Mouse (Mus musculus) forebrain, embryonic 15.5 days (tissue): ENCODE data around the gene B3galt6. TPM values are rescaled to one million over a fixed set of nuclear protein-coding genes. Genes with fewer than 3 reads are reported as not detected.

ENCODE experiments used
- ATAC-seq: fragments of 200-750 bp; cut with Nextera tagmentation; replicated peaks from 2 replicates; pipeline ENCODE4 v1.8.0; 2017; ENCODE audit warnings: mild to moderate bottlenecking, moderate TSS enrichment, moderate library complexity
- H3K27ac ChIP-seq: fragments of 300-500 bp; sonication (generic); replicated peaks from 2 replicates; pipeline ENCODE4 v1.5.1; 2015; ENCODE audit warnings: mild to moderate bottlenecking, inconsistent platforms
- H3K27me3 ChIP-seq: fragments of 300-500 bp; sonication (generic); 2 replicates; pipeline ENCODE4 v1.6.1; 2015; ENCODE audit warnings: inconsistent platforms
- H3K36me3 ChIP-seq: fragments of 300-500 bp; sonication (generic); 2 replicates; pipeline ENCODE4 v1.6.1; 2015; ENCODE audit warnings: mild to moderate bottlenecking, inconsistent platforms
- H3K4me1 ChIP-seq: fragments of 300-500 bp; sonication (generic); 2 replicates; pipeline ENCODE4 v1.6.1; 2015; ENCODE audit warnings: inconsistent platforms
- H3K4me2 ChIP-seq: fragments of 300-500 bp; sonication (generic); replicated peaks from 2 replicates; pipeline ENCODE4 v1.6.1; 2015; ENCODE audit warnings: mild to moderate bottlenecking, inconsistent platforms
- H3K4me3 ChIP-seq: fragments of 300-500 bp; sonication (generic); 2 replicates; pipeline ENCODE4 v1.5.1; 2015; ENCODE audit warnings: mild to moderate bottlenecking, inconsistent platforms
- H3K9ac ChIP-seq: fragments of 300-500 bp; sonication (generic); replicated peaks from 2 replicates; pipeline ENCODE4 v1.6.1; 2015; ENCODE audit warnings: mild to moderate bottlenecking, inconsistent platforms
- H3K9me3 ChIP-seq: fragments of 300-500 bp; sonication (generic); 2 replicates; pipeline ENCODE4 v1.6.1; 2016; ENCODE audit warnings: inconsistent platforms
- WGBS: fragments of 180-500 bp; shearing (Covaris S2); methylation state at CpG from one replicate; pipeline ENCODE4 v1.1.7; 2015; ENCODE audit warnings: mixed read lengths; 5-methylcytosine and 5-hydroxymethylcytosine counted together
- polyA plus RNA-seq: library from polyadenylated mRNA; unstranded; fragments of >200 nt; fragmentation: Nextera tagmentation; extraction: Ambion mirVana; gene quantifications from 2 replicates; pipeline ENCODE4 v1.2.1, GENCODE M21; 2015

The B3galt6 gene
- polyA plus RNA-seq, 1 experiment from 2014 or later: 30.2 TPM

DNA sequence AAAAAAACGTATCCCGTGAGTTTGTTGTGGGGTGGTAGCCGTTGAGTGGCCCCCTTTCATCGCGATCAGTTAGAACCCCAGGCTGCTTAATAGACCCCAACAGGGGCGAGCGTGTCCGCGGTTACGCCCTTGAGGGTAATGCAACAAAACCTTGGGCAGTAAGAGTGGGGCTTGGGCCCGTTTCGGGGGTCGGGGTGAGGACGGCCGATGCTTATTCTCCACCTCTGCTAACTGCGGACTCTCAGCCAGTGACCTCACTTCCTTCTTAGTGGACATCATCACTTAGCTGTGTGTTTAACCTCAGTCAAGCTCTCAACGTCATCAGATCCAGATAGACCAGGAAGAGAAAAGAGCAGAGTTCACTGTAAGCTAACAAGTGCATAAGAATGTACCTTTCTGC is 48.2 kb downstream of the B3galt6 start:
- Histone ChIP-seq H3K36me3 (peaks cover 21% of the 10 kb centered on the region), H3K4me2 (peak overlapping the region; percentile 95), H3K9me3 (no peaks in the 10 kb centered on the region), H3K27me3 (no peaks in the 10 kb centered on the region), H3K9ac (peak overlapping the region; percentile 91), H3K27ac (0 out of 2 replicates have a peak overlapping the region, but pooled peaks have one; percentile 76), H3K4me1 (peaks cover 34% of the 10 kb centered on the region), H3K4me3 (peak overlapping the region; percentile 98)
- ATAC-seq: peak; percentile 23; the same call in 1 of the 2 replicates
- WGBS: under 1% methylated on average over 17 of the region's 17 CpGs

DNA sequence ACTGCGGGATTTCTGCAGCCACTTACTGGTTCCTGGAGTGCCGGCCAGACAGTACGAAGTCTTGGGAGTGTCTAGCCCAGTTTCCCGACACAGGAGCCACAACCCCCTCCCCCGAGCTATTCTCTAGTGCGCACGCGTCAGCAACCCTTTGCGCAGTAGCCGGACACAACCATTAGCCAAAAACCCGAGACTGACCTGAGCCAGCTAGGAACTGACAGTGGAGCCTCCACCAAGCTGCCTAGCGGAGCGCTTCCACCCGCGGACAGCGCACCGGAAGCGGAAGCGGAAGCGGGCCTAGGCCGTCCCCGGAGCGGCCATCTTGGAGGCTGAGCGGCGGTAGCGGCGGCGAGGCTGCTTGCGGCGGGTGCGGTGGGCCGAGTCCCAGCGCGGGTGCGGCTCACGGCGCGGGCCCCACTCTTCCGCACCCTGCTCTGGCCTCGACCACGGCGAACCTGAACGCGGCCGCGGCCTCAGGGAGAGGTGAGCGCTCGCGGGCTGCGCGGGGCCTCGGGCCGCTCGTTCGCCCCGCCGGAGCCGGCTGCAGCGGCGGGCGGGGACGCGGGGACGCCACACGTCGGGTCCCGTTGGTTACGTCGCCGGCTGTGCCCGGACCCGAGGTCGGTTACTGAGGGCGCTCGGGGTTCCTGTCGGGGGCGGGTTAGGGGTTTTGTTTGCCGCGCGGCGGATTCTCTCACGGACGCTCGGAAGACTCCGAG is 48.8 kb downstream of the B3galt6 start, which contains the start of gene Ube2j2:
Gene Ube2j2 (plus strand): TSS at position 298 of the 716 bp plus-strand sequence.
- peaks cover 16% of the 10 kb centered on the region for H3K36me3 ChIP-seq
- H3K4me2 ChIP-seq: peak within 1 kb of the TSS; percentile 95
- H3K4me1 ChIP-seq: peaks cover 34% of the 10 kb centered on the region
- H3K9ac ChIP-seq: peak within 1 kb of the TSS; percentile 91
- peak within 1 kb of the TSS; percentile 76 for H3K27ac ChIP-seq
- WGBS: under 1% methylated on average over 76 of the region's 85 CpGs
- no peaks in the 10 kb centered on the region for H3K27me3 ChIP-seq
- no peaks in the 10 kb centered on the region for H3K9me3 ChIP-seq
- peak within 1 kb of the TSS; percentile 98 for H3K4me3 ChIP-seq
- ATAC-seq: peak; percentile 98

GRCm38 (mm10) chr4:155943049-155943452 is 49.4 kb downstream of the B3galt6 start:
- Histone ChIP-seq H3K36me3 (peaks cover 13% of the 10 kb centered on the region), H3K4me1 (peaks cover 34% of the 10 kb centered on the region), H3K27ac (peak overlapping the region; percentile 76), H3K4me2 (peak overlapping the region; percentile 95), H3K4me3 (peak overlapping the region; percentile 98), H3K9ac (peak overlapping the region; percentile 91), H3K9me3 (no peaks in the 10 kb centered on the region), H3K27me3 (no peaks in the 10 kb centered on the region)
- WGBS: under 1% methylated on average over 17 of the region's 17 CpGs
- ATAC-seq: peak; percentile 44

Other genes starting within 250 kb of the B3galt6 start
- gene Atad3a, start 231.6 kb downstream of the B3galt6 start, polyA plus RNA-seq: 91.0 TPM in 2 replicates
- gene Vwa1, start 218.0 kb downstream of the B3galt6 start, polyA plus RNA-seq: 21.8 and 22.6 TPM in 2 replicates
- 0.29 and 0.60 TPM in 2 replicates for gene Tmem88b, start 206.8 kb downstream of the B3galt6 start, polyA plus RNA-seq
- gene Ankrd65, start 202.2 kb downstream of the B3galt6 start, polyA plus RNA-seq: not detected in 2 replicates
- 228 and 244 TPM in 2 replicates for gene Mrpl20, start 189.8 kb downstream of the B3galt6 start, polyA plus RNA-seq
- 172 and 173 TPM in 2 replicates for gene Ccnl2, start 180.2 kb downstream of the B3galt6 start, polyA plus RNA-seq
- gene Aurkaip1, start 161.4 kb downstream of the B3galt6 start, polyA plus RNA-seq: 127 and 130 TPM in 2 replicates
- gene Mxra8, start 153.0 kb downstream of the B3galt6 start, polyA plus RNA-seq: 15.0 and 19.0 TPM in 2 replicates
- gene Dvl1, start 145.2 kb downstream of the B3galt6 start, polyA plus RNA-seq: 10.6 and 23.1 TPM in 2 replicates
- 0.64 and 0.73 TPM in 2 replicates for gene Tas1r3, start 129.3 kb downstream of the B3galt6 start, polyA plus RNA-seq
- gene Cptp, start 123.2 kb downstream of the B3galt6 start, polyA plus RNA-seq: 20.5 and 22.9 TPM in 2 replicates
- 90.6 and 99.9 TPM in 2 replicates for gene Ints11, start 123.1 kb downstream of the B3galt6 start, polyA plus RNA-seq
- 61.5 and 64.8 TPM in 2 replicates for gene Pusl1, start 100.9 kb downstream of the B3galt6 start, polyA plus RNA-seq
- 82.2 and 84.5 TPM in 2 replicates for gene Acap3, start 100.8 kb downstream of the B3galt6 start, polyA plus RNA-seq
- 123 and 127 TPM in 2 replicates for gene Ube2j2, start 48.8 kb downstream of the B3galt6 start, polyA plus RNA-seq
- 7.4 and 9.0 TPM in 2 replicates for gene C1qtnf12, start 30.3 kb downstream of the B3galt6 start, polyA plus RNA-seq
- gene Sdf4, start 223 bp upstream of the B3galt6 start, polyA plus RNA-seq: 114 and 117 TPM in 2 replicates
- 0.83 and 0.95 TPM in 2 replicates for gene Tnfrsf4, start 21.2 kb upstream of the B3galt6 start, polyA plus RNA-seq
- 0.66 and 1.5 TPM in 2 replicates for gene Tnfrsf18, start 33.5 kb upstream of the B3galt6 start, polyA plus RNA-seq
- gene Ttll10, start 66.8 kb upstream of the B3galt6 start, polyA plus RNA-seq: not detected in 2 replicates
- gene 9430015G10Rik, start 117.3 kb upstream of the B3galt6 start, polyA plus RNA-seq: 40.2 and 41.0 TPM in 2 replicates
- gene Rnf223, start 137.9 kb upstream of the B3galt6 start, polyA plus RNA-seq: 0.46 and 0.72 TPM in 2 replicates
- 103 and 108 TPM in 2 replicates for gene Agrn, start 204.8 kb upstream of the B3galt6 start, polyA plus RNA-seq
- 1.5 and 2.1 TPM in 2 replicates for gene Isg15, start 208.2 kb upstream of the B3galt6 start, polyA plus RNA-seq
- gene AW011738, start 210.7 kb upstream of the B3galt6 start, polyA plus RNA-seq: 4.2 and 4.3 TPM in 2 replicates
- gene Perm1, start 223.2 kb upstream of the B3galt6 start, polyA plus RNA-seq: 1.7 and 2.0 TPM in 2 replicates
- gene Plekhn1, start 242.2 kb upstream of the B3galt6 start, polyA plus RNA-seq: 27.3 and 29.0 TPM in 2 replicates
- gene Noc2l, start 243.4 kb upstream of the B3galt6 start, polyA plus RNA-seq: 61.0 and 61.6 TPM in 2 replicates